ENCODE assay signal across 15 mouse cellular contexts in the genomic region with DNA sequence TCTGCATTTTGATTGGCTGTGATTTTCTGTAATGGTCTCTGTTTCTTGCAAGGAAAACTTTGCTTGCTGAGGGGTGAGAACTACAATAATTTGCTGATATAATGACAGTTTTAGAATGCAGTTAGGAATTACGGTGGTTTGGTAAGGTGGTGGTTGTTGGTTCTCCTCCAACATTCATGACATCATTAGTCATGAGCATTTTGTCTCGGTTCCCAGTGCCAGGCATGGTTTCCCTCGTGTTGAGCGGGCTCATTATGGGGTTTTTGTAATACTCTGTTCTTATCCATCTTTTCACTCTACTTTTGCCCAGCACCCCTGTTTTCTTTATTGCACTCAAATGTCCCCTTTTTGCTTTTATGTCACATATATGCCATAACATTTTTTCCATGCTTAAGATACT.
"Had no signal": no experiment of that assay in that cellular context is flagged by ENCODE, and none has a peak within 500 bp of the region (broad histone marks: within the 10 kb centered on the region; RNA-seq: fewer than 3 reads in every experiment).

No protein-coding gene starts in this region.

- H3K4me3 ChIP-seq: midbrain, embryonic 10.5 days; midbrain, embryonic 12.5 days; neural tube, embryonic 12.5 days; stomach, embryonic 15.5 days had no signal

- ATAC-seq: midbrain, embryonic 16.5 days had no signal

- DNase-seq: lung, adult 18-20 months; lung, embryonic 14.5 days; lung, postnatal 10 days; lung, postnatal 4 days; midbrain, embryonic 14.5 days; right cerebral cortex, postnatal 14 days; thymus, adult 2 months; thymus, postnatal 25 days; thymus, postnatal 4 days had no signal

- H3K4me1 ChIP-seq: midbrain, embryonic 10.5 days; midbrain, embryonic 12.5 days; neural tube, embryonic 12.5 days; stomach, embryonic 15.5 days had no signal

- H3K36me3 ChIP-seq: midbrain, embryonic 10.5 days; midbrain, embryonic 12.5 days; neural tube, embryonic 12.5 days; stomach, embryonic 15.5 days had no signal

- H3K27me3 ChIP-seq: midbrain, embryonic 12.5 days; neural tube, embryonic 12.5 days; stomach, embryonic 15.5 days had no signal

- H3K9ac ChIP-seq: lung, embryonic 14.5 days; midbrain, embryonic 12.5 days; neural tube, embryonic 12.5 days; stomach, embryonic 15.5 days had no signal

- H3K4me2 ChIP-seq: lung, embryonic 14.5 days; midbrain, embryonic 12.5 days; neural tube, embryonic 12.5 days; stomach, embryonic 15.5 days had no signal

- H3K27ac ChIP-seq: midbrain, embryonic 10.5 days; midbrain, embryonic 12.5 days; neural tube, embryonic 12.5 days; stomach, embryonic 15.5 days; stomach, postnatal 0 days had no signal

- H3K9me3 ChIP-seq: midbrain, embryonic 10.5 days; midbrain, embryonic 12.5 days; neural tube, embryonic 12.5 days; stomach, embryonic 15.5 days had no signal
